Mouse (Mus musculus) lung, postnatal 0 days (tissue): ENCODE data around the gene Celf2. TPM values are rescaled to one million over a fixed set of nuclear protein-coding genes. Genes with fewer than 3 reads are reported as not detected.
A peak's percentile ranks its signal among the peaks of the same experiment; 100 is the strongest.
"Not testable (repeated sequence)": the region's sequence is repeated elsewhere in the genome, so short reads cannot be mapped to it uniquely, and the experiment has no call there.

Source experiments
- ATAC-seq: fragments of 200-750 bp; cut with Nextera tagmentation; 2 replicates; pipeline ENCODE4 v1.8.0; 2017; ENCODE audit warnings: moderate library complexity
- DNase-seq: peaks from one replicate; pipeline ENCODE4 v3.0.0-alpha.2; 2016; ENCODE audit warnings: low spot score
- H3K27ac ChIP-seq: fragments of 300-500 bp; sonication (generic); 2 replicates; pipeline ENCODE4 v1.5.1; 2014; ENCODE audit warnings: antibody characterized with exemption, mild to moderate bottlenecking, low read length, mixed read lengths
- H3K27me3 ChIP-seq: fragments of 300-500 bp; sonication (generic); replicated peaks from 2 replicates; pipeline ENCODE4 v1.6.1; 2014; ENCODE audit warnings: low read length, mixed read lengths; ENCODE audit not compliant: insufficient read depth
- H3K36me3 ChIP-seq: fragments of 300-500 bp; sonication (generic); 2 replicates; pipeline ENCODE4 v1.6.1; 2014; ENCODE audit warnings: low read length, mixed read lengths; ENCODE audit not compliant: insufficient read depth
- H3K4me1 ChIP-seq: fragments of 300-500 bp; sonication (generic); 2 replicates; pipeline ENCODE4 v1.6.1; 2014; ENCODE audit warnings: antibody characterized with exemption, low read depth, low read length, mixed read lengths; ENCODE audit not compliant: insufficient read depth
- H3K4me2 ChIP-seq: fragments of 300-500 bp; sonication (generic); replicated peaks from 2 replicates; pipeline ENCODE4 v1.6.1; 2014; ENCODE audit warnings: low read depth, mild to moderate bottlenecking, low read length, moderate library complexity, mixed read lengths
- H3K4me3 ChIP-seq: fragments of 300-500 bp; sonication (generic); 2 replicates; pipeline ENCODE4 v1.5.1; 2014; ENCODE audit warnings: low read depth, low read length
- H3K9ac ChIP-seq: fragments of 300-500 bp; sonication (generic); replicated peaks from 2 replicates; pipeline ENCODE4 v1.6.1; 2014; ENCODE audit warnings: low read depth, mild to moderate bottlenecking
- H3K9me3 ChIP-seq: fragments of 300-500 bp; sonication (generic); 2 replicates; pipeline ENCODE4 v1.6.1; 2016; ENCODE audit warnings: low read length, mixed read lengths
- CTCF ChIP-seq: IDR thresholded peaks from 2 replicates; pipeline ENCODE4 v1.5.1; 2016; ENCODE audit warnings: antibody characterized with exemption, mild to moderate bottlenecking
- EP300 ChIP-seq: IDR thresholded peaks from 2 replicates; pipeline ENCODE4 v1.6.1; 2016; ENCODE audit warnings: antibody characterized with exemption, mild to moderate bottlenecking, control low read depth
- WGBS: fragments of 180-500 bp; shearing (Covaris S2); extraction: QIAGEN DNeasy Blood & Tissue Kit; methylation state at CpG from one replicate; pipeline ENCODE4 v1.1.7; 2014; 5-methylcytosine and 5-hydroxymethylcytosine counted together
- polyA plus RNA-seq: library from polyadenylated mRNA; unstranded; fragments of >200 nt; fragmentation: Nextera tagmentation; extraction: Ambion mirVana; gene quantifications from 2 replicates; pipeline ENCODE4 v1.2.1, GENCODE M21; 2015

Gene Celf2
- 49.6 and 67.5 TPM in 2 replicates for polyA plus RNA-seq

DNA sequence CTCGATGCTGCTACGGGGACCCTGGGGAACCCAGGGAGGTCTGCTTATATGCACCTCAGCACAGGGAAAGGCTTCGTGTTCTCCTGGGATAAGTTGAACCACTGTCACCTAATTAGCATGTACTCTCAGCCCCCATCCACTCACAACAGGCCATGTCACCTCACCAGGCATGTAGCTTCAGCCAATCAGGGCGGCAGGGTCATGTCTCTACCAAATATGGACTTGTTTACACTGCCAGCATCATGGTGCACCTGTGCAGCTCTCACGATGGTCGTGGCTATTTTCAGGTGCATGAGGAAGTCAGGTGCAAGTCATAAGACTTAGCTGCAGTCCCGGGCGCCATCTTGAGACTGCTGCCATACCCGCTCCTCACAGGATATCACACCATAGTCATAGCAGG lies at the start of gene Celf2:
Gene Celf2, minus strand, starts transcription at position 101 of the 400 bp plus-strand sequence.
- not testable (repeated sequence) for H3K27me3 ChIP-seq, H3K36me3 ChIP-seq, H3K4me1 ChIP-seq, H3K9me3 ChIP-seq, H3K4me3 ChIP-seq, DNase-seq, H3K27ac ChIP-seq, ATAC-seq, H3K4me2 ChIP-seq, H3K9ac ChIP-seq
- 89% methylated on average over 9 of the region's 9 CpGs for WGBS

DNA sequence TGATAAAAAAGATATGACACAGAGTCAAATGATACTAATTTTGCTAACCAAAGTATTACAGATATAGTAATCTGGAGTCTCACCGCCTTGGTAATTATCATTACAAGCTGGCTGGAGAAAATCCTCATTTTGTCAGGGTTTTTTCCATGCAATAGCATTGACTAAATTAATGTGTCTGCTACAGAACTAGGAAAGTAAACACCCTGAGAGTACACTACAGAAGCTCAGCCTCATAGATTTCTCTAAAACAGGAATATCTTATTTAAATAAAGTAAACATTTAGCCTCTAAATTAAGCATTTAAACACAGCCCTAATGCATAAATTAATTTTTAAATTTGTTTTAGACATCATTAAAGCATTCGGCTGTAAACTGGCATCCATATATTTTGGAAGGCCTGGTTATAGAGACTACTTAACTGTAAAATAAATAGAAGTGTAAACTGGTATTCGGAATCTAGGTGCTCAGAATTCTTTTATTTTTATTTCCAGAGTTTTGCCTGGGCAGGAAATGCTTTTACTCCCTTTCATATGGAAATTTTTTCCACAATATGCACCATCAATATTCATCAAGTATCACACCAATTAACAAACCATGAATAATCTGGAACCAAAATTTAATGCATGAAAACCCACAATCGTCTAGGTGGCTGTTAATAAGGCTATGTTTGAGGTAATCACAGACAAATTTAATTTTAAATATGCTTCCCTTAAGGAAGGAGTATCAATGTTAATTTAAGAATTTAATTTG lies 46.0 kb upstream of the Celf2 start:
- TF ChIP-seq EP300 = no peak
- TF ChIP-seq CTCF = no peak
- Histone ChIP-seq H3K4me2 (no peak overlapping the region), H3K9me3 (no peaks in the 10 kb centered on the region), H3K27me3 (no peaks in the 10 kb centered on the region), H3K4me3 (no peak overlapping the region), H3K4me1 (no peaks in the 10 kb centered on the region), H3K9ac (no peak overlapping the region), H3K27ac (no peak overlapping the region), H3K36me3 (no peaks in the 10 kb centered on the region)
- DNase-seq (no peak), ATAC-seq (no peak)
- WGBS = 71% methylated on average over 4 of the region's 4 CpGs

DNA sequence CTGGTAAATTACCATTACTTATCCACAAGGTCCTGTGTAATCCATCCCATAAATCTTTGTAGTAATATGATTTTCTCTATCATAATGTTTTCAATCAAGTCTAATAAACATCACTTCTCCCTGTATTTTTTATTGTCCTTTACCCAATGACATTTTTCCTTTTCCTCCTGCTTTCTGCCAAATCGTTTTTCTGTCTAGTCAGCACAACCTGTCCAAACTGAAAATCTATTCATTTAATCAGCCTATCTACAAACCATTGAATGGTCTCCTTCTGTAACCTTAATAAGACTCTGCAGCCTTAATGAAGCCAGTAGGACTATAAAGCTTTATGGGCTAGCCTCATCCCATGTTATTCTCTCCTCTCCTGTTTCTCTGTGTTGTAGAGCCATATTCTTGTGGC lies 45.2 kb upstream of the Celf2 start:
- 44% methylated on average over 1 of the region's 1 CpGs for WGBS
- DNase-seq = no peak
- H3K9ac ChIP-seq = no peak overlapping the region
- TF ChIP-seq CTCF = no peak
- TF ChIP-seq EP300 = no peak
- H3K27me3 ChIP-seq = no peaks in the 10 kb centered on the region
- no peaks in the 10 kb centered on the region for H3K36me3 ChIP-seq
- no peak overlapping the region for H3K27ac ChIP-seq
- H3K4me1 ChIP-seq = no peaks in the 10 kb centered on the region
- H3K4me3 ChIP-seq = no peak overlapping the region
- ATAC-seq = no peak
- no peaks in the 10 kb centered on the region for H3K9me3 ChIP-seq
- H3K4me2 ChIP-seq = no peak overlapping the region

DNA sequence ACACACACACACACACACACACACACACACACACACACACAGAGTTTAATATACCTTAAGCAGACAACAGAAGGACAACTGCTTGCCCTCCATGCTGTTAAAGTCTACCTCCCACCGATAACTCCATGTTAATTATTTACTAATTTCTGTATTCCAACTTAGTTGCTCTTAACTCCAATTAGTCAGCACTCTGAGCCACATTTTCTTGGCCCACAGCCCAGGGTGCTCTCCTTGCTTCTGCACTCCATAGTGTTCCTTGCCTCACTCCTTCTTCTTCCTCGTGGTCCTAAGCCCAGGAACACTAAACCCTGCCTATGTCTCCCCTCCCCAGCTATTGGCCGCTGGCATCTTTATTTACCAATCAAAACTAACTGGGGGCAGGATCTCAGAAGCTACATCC lies 43.5 kb upstream of the Celf2 start:
- H3K4me2 ChIP-seq = no peak overlapping the region
- H3K9me3 ChIP-seq = no peaks in the 10 kb centered on the region
- H3K4me1 ChIP-seq = no peaks in the 10 kb centered on the region
- DNase-seq = no peak
- H3K27me3 ChIP-seq = no peaks in the 10 kb centered on the region
- H3K27ac ChIP-seq = no peak overlapping the region
- no peak overlapping the region for H3K9ac ChIP-seq
- H3K36me3 ChIP-seq = no peaks in the 10 kb centered on the region
- TF ChIP-seq EP300 = no peak
- no peak for TF ChIP-seq CTCF
- WGBS = 53% methylated on average over 3 of the region's 3 CpGs
- no peak overlapping the region for H3K4me3 ChIP-seq
- ATAC-seq = no peak

DNA sequence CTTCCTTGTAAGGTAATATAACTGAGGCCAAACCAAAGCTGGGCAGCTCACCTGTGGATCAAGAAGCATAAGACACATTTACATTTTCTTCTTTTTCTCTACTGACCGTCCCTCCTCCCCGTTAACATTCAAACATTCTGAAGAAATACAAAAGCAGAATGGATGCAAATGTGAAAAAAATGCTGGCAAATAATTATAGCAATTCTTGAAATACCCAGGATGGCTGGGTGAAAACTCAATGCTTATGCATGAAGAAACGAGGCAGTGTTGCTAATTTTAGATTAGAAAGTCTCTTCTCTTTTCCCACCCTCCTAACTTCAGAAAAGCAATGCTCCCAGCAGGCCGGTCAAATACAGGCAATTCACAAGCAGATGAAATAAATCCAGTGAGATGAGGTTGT lies 39.5 kb upstream of the Celf2 start:
- no peak overlapping the region for H3K9ac ChIP-seq
- H3K27ac ChIP-seq = no peak overlapping the region
- no peak overlapping the region for H3K4me3 ChIP-seq
- no peaks in the 10 kb centered on the region for H3K36me3 ChIP-seq
- H3K9me3 ChIP-seq = no peaks in the 10 kb centered on the region
- H3K4me2 ChIP-seq = no peak overlapping the region
- 68% methylated on average over 4 of the region's 4 CpGs for WGBS
- TF ChIP-seq EP300 (no peak), CTCF (no peak)
- no peaks in the 10 kb centered on the region for H3K27me3 ChIP-seq
- no peaks in the 10 kb centered on the region for H3K4me1 ChIP-seq
- DNase-seq = no peak
- no peak for ATAC-seq

DNA sequence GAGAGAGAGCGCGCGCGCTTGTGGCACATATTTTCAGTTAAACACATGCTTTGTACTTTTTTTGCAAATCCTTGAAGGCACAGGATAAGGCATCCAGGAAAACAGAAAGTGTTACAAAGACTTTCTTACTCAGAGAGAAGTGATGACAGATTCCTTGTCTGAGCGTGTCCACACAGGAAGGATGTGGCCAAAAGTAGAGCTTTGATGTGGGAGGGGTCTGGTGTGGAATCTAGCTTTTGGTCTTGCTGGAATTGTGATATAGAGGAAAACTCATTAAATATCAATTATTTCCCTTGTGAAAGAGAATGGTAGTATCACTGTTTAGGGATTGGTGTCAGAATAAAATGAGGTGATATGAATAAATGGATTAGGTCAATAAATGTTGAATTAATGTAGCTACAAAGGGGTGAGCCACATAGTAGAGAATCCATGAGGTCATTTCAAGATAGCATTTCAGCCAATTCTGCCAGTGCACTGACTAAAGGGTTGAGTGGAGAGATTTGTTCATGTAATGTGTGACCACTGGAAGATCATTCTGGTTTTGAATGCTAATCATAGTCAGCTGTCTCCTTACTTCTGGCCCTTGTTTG lies 25.3 kb upstream of the Celf2 start:
- H3K4me1 ChIP-seq = no peaks in the 10 kb centered on the region
- H3K9ac ChIP-seq = no peak overlapping the region
- no peaks in the 10 kb centered on the region for H3K36me3 ChIP-seq
- H3K9me3 ChIP-seq = no peaks in the 10 kb centered on the region
- peak; percentile 49 for ATAC-seq
- TF ChIP-seq CTCF (no peak), EP300 (no peak)
- H3K27me3 ChIP-seq = no peaks in the 10 kb centered on the region
- WGBS = 50% methylated on average over 5 of the region's 5 CpGs
- H3K4me2 ChIP-seq = no peak overlapping the region
- no peak overlapping the region for H3K4me3 ChIP-seq
- peak; percentile 55 for DNase-seq
- no peak overlapping the region for H3K27ac ChIP-seq
